Comparison of ENCODE assay signal across 8 mouse cellular contexts in the genomic region with DNA sequence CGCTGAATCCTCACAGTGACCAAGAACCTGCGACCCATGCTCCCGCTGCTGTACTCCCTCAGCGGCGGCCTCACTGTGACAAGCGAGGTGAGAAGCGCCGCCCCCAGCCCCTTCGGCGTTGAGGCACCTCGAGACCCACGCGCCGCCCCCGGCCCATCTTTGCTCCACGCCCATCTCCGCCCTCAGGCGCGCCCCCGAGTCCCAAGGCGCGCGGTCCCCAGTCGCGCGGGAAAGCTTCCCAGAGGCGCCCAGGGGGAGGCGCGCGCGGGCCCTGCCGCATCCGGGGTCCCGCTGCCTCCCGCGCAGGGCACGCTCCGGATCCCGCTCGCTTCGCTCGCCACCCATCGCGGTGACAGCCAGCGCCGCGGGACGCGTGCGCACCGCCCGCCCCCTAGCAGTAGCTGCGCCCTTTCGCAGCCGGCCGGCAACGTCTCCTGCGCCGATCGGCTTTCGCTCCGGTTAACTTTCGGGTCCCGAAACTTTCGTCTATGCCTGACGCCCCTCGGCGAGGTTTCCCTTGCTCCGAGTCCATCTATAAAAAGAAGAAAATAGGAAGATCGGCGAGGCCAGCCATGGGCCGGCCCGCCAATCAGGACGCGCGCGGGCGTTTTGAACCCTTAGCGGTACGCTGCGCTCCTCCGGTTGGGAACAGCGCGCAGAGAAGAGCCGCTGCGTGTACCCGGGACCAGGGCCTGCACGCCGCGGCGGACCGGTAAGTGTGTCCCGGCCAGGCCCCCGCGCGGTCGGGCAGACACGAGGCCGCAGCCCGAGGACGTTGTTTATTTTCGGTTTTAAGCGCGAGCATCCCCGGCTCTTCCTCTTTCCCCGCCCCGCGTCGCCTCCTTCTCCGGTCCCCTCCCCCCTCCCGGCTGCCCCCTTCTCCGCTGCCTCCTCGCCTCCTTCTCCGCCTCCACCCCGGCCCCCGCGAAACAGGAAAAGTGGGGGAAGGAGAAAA. TPM values are rescaled to one million over a fixed set of nuclear protein-coding genes. Genes with fewer than 3 reads are reported as not detected.
DNase-seq lines count a peak whose midpoint lies in the region; ATAC-seq lines count a peak whose summit lies in the region.

Gene Cdkn2a (minus strand): TSS at position 168 of the 955 bp plus-strand sequence.

- H3K4me3 ChIP-seq in megakaryocyte, embryonic 14.5 days (replicated peaks) = peak within 1 kb of the TSS; percentile 95

- no peaks in the 10 kb centered on the region for H3K9me3 ChIP-seq in megakaryocyte, embryonic 14.5 days

- H3K4me1 ChIP-seq in megakaryocyte, embryonic 14.5 days = peaks cover 21% of the 10 kb centered on the region

- peak; percentile 11 for DNase-seq in cerebellum, adult 11-12 months
- no peak for DNase-seq in cerebellum, adult 9-10 months
- peak; percentile 42 to 66 for DNase-seq in gastrocnemius, postnatal 4 days (ENCODE audit: low spot score in 2 of 2)
- peak; percentile 56 to 58 for DNase-seq in left cerebral cortex, postnatal 36 days (ENCODE audit: low spot score in 2 of 2)
- peak; percentile 52 for DNase-seq in right cerebral cortex, postnatal 25 days

- peak; percentile 58 for ATAC-seq in common myeloid progenitor, adult 5-6 weeks (replicated peaks; ENCODE audit: low read depth, poor library complexity, severe bottlenecking)
- ATAC-seq in inflammation-experienced regulatory T-cells, adult 6 months = peak; percentile 86

- H3K36me3 ChIP-seq in megakaryocyte, embryonic 14.5 days (replicated peaks; ENCODE audit: low read length) = peaks cover 13% of the 10 kb centered on the region

- intact Hi-C loops in left cerebral cortex, postnatal 36 days (cut with DNase I) = loop anchor here (5.0 kb wide), 1 partner anchor 233 kb away; no protein-coding TSS in a partner anchor

- H3K27me3 ChIP-seq in megakaryocyte, embryonic 14.5 days (replicated peaks) = peaks cover 50% of the 10 kb centered on the region

RNA-seq across cellular contexts. Expression of gene Cdkn2a, which starts in this region (rescaled TPM):
- total RNA-seq in common myeloid progenitor, adult 5-6 weeks (2017) = not detected in 2 replicates
- not detected for total RNA-seq in gastrocnemius, postnatal 4 days (2021)
- polyA plus RNA-seq in inflammation-experienced regulatory T-cells, adult 6 months (2017; shearing (Covaris generic)) = 1 to 10 TPM in 1 of 3 experiments, not detected in 2; 3.8 TPM
- under 1 TPM in 1 of 2 experiments, not detected in 1; 0.37 TPM for total RNA-seq in left cerebral cortex, postnatal 36 days (2021)
- polyA plus RNA-seq in megakaryocyte, embryonic 14.5 days (2012; ENCODE audit: insufficient read depth, low replicate concordance) = 232 and 254 TPM in 2 replicates

Comparison
In these comparisons a context has a peak if more than half of its experiments do, and no peak if none do; other contexts are left out.
1. RNA of gene Cdkn2a (polyA plus RNA-seq): 232 to 254 TPM in megakaryocyte, embryonic 14.5 days; 3.8 TPM in inflammation-experienced regulatory T-cells, adult 6 months; every median in the first group is over 10 times any median in the second.
2. Peak in ATAC-seq in common myeloid progenitor, adult 5-6 weeks; RNA of the gene not detected or under 1 TPM.
3. Peak in DNase-seq in gastrocnemius, postnatal 4 days; RNA of the gene not detected or under 1 TPM.
4. Peak in DNase-seq in left cerebral cortex, postnatal 36 days; RNA of the gene not detected or under 1 TPM.